Mouse (Mus musculus) embryonic fibroblast, embryonic 13.5 days (primary cell): Measurements from ENCODE around the gene Sacs.

Experiments used
- CTCF ChIP-seq: IDR thresholded peaks from 2 replicates; pipeline ENCODE4 v1.5.1; 2011; ENCODE audit warnings: mild to moderate bottlenecking, control low read depth, low read length, moderate library complexity, borderline replicate concordance; ENCODE audit not compliant: insufficient read depth
- POLR2A ChIP-seq: IDR thresholded peaks from 2 replicates; pipeline ENCODE4 v1.6.1; 2011; ENCODE audit warnings: low read depth, mild to moderate bottlenecking, control low read depth, low read length, moderate library complexity

DNA sequence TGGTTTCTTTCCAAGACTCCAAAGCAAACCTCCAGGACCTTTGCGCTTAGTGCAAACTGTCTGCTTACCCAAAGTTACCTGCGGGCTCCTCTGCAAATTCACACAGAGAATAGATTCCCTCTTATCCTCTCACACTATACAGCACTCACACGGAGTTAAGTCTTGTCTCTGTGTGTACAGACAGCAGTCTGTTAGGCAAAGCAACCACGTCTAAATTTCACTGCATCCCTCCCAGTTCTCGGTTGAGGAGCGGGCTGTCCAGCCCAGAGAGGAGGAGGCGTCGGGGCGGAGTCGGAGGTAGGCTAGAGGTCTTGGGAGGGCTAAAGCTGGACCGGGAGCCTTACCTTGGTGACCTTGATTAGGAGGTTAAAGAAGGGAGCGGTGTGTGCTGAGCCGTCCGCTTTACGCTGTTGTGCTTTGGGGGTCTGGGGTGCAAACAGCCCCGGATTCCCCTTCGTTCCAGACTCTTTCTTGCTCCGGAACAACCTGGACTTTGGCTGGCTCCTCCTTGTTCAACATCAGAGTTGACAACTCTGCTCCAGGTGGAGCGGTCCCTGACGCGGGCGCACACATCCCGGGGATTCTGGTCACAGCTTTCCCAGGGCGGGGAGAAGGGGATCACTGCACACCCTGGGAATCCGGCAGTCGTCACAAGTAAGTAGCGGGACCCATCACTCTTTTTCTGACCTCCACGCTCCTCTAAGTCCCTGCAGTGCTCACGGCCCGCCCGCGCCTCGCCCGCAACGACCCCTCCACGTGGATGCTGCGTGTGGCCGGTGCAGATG is 136.3 kb downstream of the Sacs start:
- TF ChIP-seq CTCF (no peak), POLR2A (no peak)
